Mouse (Mus musculus) erythroblast, embryonic 14.5 days (primary cell): ENCODE measurements around the gene Rcc2. TPM values are rescaled to one million over a fixed set of nuclear protein-coding genes. Genes with fewer than 3 reads are reported as not detected.

Experiments used
- H3K27me3 ChIP-seq: 2 replicates; pipeline ENCODE4 v1.6.1; 2012; ENCODE audit warnings: inconsistent platforms; ENCODE audit not compliant: control insufficient read depth
- H3K36me3 ChIP-seq: 2 replicates; pipeline ENCODE4 v1.6.1; 2012; ENCODE audit warnings: mild to moderate bottlenecking, inconsistent platforms; ENCODE audit not compliant: control insufficient read depth
- H3K4me1 ChIP-seq: 2 replicates; pipeline ENCODE4 v1.6.1; 2012; ENCODE audit warnings: inconsistent platforms; ENCODE audit not compliant: control insufficient read depth
- H3K4me3 ChIP-seq: replicated peaks from 2 replicates; pipeline ENCODE3; 2012; ENCODE audit warnings: moderate library complexity, mild to moderate bottlenecking, inconsistent platforms
- H3K9me3 ChIP-seq: 2 replicates; pipeline ENCODE4 v1.6.1; 2012; ENCODE audit warnings: low read length, inconsistent platforms, mixed read lengths; ENCODE audit not compliant: control insufficient read depth
- GATA1 ChIP-seq: IDR thresholded peaks from 2 replicates; pipeline ENCODE4 v1.6.1; 2012; ENCODE audit warnings: low read length, inconsistent platforms, mixed read lengths
- TAL1 ChIP-seq: IDR thresholded peaks from 3 replicates; pipeline ENCODE4 v1.6.1; 2012; ENCODE audit warnings: low read length, inconsistent platforms, mixed read lengths
- polyA plus RNA-seq: library from polyadenylated mRNA; stranded (reverse); fragments of >175 nt; gene quantifications from 2 replicates; pipeline ENCODE4 v1.2.3, GENCODE M21; 2012

Rcc2 gene
- polyA plus RNA-seq, 1 experiment = 31.0 TPM

DNA sequence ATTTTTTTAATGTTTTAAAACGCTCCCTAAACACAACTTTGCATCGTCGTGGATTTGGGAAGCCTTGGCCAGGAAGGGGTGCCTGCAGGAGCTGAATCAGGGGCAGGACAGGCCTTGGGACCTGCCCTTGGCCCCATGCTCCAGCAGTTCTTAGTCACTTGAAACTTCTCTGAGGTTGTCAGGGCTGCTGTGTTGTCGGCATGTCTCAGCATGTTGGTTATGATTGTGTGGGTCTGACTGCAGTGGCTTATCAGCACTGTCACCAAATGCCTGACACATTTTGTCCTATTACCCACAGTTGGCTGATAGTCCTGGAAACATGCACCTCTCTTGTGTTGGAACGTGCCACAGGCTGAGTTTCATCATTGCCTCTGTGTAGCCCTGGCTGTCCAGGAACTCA, 19.8 kb downstream of the Rcc2 start:
- Histone ChIP-seq H3K27me3 (no peaks in the 10 kb centered on the region), H3K4me1 (no peaks in the 10 kb centered on the region; the same call in none of the 2 replicates), H3K4me3 (no peak overlapping the region), H3K9me3 (no peaks in the 10 kb centered on the region), H3K36me3 (peaks cover 94% of the 10 kb centered on the region)
- no peak for TF ChIP-seq GATA1
- TF ChIP-seq TAL1 = no peak

DNA sequence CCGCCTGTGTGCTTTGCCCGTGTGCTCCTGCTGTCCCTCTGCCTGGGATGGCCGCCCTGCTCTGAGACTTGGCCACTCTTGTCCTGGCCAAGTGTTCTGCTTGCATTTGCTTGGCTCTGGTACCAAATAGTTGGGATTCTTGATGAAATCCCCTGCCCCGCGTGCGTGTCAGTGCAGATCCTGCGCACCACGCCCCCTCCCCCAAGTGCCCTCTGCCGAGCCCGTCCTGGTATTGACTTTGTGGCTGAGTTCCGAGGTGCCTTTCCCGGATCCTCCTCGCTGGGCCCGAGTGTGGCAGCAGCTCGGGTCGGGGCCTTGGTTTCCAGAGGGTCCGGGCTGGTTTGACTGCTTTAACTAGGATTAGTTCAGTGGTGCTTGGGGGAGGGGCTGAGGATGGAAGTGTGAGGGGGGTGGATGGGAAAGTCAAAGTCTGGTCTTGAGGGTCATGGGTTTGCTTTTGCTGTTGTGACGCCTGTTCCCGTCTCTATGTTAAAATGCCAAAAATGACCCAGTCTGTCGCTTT, 21.7 kb downstream of the Rcc2 start:
- H3K36me3 ChIP-seq = peaks cover 79% of the 10 kb centered on the region
- no peaks in the 10 kb centered on the region for H3K9me3 ChIP-seq
- H3K27me3 ChIP-seq = no peaks in the 10 kb centered on the region
- no peak overlapping the region for H3K4me3 ChIP-seq
- TF ChIP-seq TAL1 = no peak
- no peak for TF ChIP-seq GATA1
- no peaks in the 10 kb centered on the region; the same call in none of the 2 replicates for H3K4me1 ChIP-seq

DNA sequence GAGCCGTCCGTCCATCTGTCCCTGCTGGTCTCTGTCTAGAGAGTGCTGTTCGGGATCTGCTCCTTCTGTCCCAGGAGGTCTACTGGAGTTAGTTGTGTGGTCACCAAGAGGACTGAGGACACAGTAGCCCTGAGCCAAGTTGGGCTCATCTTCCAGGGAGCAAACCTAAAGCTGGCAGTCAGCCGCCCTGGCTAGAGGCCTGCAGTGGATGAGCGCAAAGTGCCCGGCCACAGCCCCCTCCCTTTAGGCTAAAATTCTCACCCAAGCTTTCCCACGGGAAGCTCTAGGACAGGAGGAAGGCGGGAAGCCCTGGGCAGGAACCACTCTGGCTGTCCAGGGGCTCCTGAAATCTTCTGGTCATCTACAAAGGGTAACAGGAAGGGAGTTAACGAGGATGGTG, 22.4 kb downstream of the Rcc2 start:
- Histone ChIP-seq H3K9me3 (no peaks in the 10 kb centered on the region), H3K4me1 (no peaks in the 10 kb centered on the region; the same call in 1 of the 2 replicates), H3K36me3 (peaks cover 72% of the 10 kb centered on the region), H3K27me3 (no peaks in the 10 kb centered on the region), H3K4me3 (no peak overlapping the region)
- TF ChIP-seq TAL1 (no peak), GATA1 (no peak)

DNA sequence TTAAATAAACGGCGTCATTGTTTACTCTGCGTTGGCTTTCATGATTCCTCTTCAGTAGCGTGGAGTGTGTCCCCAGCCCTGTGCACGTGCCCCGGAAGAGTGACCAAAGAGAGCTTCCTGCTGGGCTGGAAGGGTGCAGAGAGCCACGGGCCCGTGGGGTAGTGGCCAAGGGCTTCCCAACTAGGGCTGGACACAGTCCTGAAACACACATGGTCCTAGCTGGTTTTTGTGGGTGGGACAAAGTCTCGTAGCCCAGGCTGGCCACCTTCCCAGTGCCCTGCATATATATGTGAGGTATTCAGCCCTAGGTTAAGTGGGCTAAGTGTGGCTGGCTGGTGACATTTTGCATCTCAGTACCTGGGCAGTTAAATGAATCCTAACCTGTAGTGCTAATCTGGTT, 22.9 kb downstream of the Rcc2 start:
- Histone ChIP-seq H3K9me3 (no peaks in the 10 kb centered on the region), H3K4me1 (no peaks in the 10 kb centered on the region; the same call in 1 of the 2 replicates), H3K36me3 (peaks cover 68% of the 10 kb centered on the region), H3K4me3 (no peak overlapping the region), H3K27me3 (no peaks in the 10 kb centered on the region)
- TF ChIP-seq TAL1 (no peak), GATA1 (no peak)

DNA sequence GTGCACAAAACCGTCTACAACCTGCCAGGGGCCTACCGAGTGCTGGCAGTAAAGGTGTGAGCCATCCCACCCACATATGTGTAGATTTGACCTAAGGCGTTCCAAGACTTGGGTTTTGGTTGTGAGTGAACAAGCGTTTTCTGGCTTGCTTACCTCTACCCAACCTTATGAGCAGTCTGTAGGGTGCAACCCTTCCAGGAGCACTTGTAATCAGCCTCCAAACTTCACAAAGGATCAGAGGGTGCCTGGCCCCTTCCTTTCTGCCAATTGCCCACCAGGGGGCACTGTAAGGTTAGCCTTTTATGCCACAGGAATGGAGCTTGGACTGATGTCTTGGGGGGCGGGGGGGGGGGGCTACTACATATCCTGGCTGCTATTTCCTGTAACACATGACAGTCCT, 23.5 kb downstream of the Rcc2 start:
- Histone ChIP-seq H3K27me3 (no peaks in the 10 kb centered on the region), H3K9me3 (no peaks in the 10 kb centered on the region), H3K4me1 (no peaks in the 10 kb centered on the region; the same call in 1 of the 2 replicates), H3K36me3 (peaks cover 62% of the 10 kb centered on the region), H3K4me3 (no peak overlapping the region)
- TF ChIP-seq TAL1 (no peak), GATA1 (no peak)

DNA sequence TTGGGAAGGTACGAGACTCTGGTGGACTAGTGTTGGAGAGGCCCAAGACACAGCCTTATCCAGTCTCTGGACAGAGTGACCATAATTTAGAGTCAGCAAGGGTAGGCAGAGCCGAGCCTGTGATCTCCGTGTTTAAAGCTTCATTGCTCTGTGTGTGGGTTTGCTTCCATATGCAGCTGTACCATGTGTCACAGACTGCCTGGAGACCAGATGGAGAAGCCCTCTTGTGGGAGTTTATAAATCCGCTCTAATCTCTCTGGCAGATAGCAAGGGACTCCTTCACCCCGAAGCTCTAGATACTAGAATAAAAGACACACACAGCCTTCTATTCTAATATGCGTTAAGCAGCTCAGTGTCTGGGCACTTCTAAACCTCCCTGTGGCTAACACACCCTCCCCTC, 24.4 kb downstream of the Rcc2 start:
- no peak for TF ChIP-seq GATA1
- TF ChIP-seq TAL1 = no peak
- H3K9me3 ChIP-seq = no peaks in the 10 kb centered on the region
- peaks cover 54% of the 10 kb centered on the region for H3K36me3 ChIP-seq
- no peak overlapping the region for H3K4me3 ChIP-seq
- no peaks in the 10 kb centered on the region for H3K27me3 ChIP-seq
- H3K4me1 ChIP-seq = no peaks in the 10 kb centered on the region; the same call in 1 of the 2 replicates

DNA sequence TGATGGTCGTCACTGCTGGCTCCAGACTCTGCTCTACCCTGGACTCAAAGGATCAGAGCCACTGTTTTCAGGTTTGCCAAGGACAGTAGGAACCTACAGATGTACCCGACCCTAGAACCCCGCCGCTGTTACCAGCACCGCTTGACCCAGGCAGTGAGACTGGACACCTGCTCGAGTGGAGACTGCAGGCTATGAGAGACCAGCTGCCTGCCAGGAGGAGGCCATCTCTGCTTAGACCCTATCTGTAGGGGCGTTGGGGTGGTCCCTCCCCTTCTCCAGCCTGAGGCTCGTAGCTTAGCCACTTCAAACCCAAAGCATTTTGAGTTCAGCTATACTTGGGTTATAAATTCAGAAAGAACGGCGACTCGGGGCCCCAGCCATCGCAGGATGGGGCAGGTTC, 26.6 kb downstream of the Rcc2 start:
- H3K4me1 ChIP-seq = peaks cover 2% of the 10 kb centered on the region; the same call in 1 of the 2 replicates
- peaks cover 33% of the 10 kb centered on the region for H3K36me3 ChIP-seq
- TF ChIP-seq TAL1 (no peak), GATA1 (no peak)
- no peak overlapping the region for H3K4me3 ChIP-seq
- H3K27me3 ChIP-seq = no peaks in the 10 kb centered on the region
- H3K9me3 ChIP-seq = no peaks in the 10 kb centered on the region

DNA sequence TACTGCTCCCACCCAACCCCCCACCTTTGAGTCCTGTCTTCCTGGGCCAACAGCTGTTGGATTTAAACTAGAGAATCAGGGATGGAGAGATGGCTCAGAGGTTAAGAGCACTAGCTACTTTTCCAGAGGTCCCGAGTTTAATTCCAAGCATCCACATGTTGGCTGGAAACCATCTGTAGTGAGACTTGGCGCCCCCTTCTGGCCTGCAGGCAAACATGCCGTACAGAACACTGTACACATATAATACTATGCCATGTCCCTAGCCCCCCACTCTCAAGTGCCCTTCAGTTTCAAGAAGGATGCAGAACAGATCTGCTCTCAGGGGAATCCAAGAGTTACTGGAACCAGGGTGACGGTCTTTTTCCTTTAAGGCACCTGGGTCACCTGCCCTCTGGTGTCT, 31.3 kb downstream of the Rcc2 start:
- peaks cover 20% of the 10 kb centered on the region for H3K4me1 ChIP-seq
- TF ChIP-seq TAL1 (no peak), GATA1 (no peak)
- H3K4me3 ChIP-seq = no peak overlapping the region
- H3K27me3 ChIP-seq = no peaks in the 10 kb centered on the region
- H3K36me3 ChIP-seq = no peaks in the 10 kb centered on the region
- H3K9me3 ChIP-seq = no peaks in the 10 kb centered on the region

DNA sequence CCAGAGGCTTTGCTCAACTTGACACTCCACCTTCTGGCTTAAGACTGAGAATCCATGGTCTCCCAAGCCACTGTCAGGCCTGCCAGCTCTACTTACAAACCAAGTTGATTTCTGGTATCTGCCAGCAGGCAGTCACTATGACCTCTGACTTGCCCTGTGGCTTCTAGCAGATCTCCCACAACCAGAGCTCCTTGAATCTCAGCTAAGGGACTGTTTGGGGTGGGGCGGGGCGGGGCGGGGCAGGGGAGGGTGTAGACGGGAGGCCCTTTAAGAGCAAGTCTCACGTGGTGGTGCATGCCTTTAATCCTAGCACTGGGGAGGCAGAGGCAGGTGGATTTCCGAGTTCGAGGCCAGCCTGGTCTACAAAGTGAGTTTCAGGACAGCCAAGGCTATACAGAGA, 32.5 kb downstream of the Rcc2 start:
- Histone ChIP-seq H3K4me1 (peaks cover 24% of the 10 kb centered on the region), H3K4me3 (no peak overlapping the region), H3K9me3 (no peaks in the 10 kb centered on the region), H3K27me3 (no peaks in the 10 kb centered on the region), H3K36me3 (no peaks in the 10 kb centered on the region)
- no peak for TF ChIP-seq GATA1
- no peak for TF ChIP-seq TAL1

DNA sequence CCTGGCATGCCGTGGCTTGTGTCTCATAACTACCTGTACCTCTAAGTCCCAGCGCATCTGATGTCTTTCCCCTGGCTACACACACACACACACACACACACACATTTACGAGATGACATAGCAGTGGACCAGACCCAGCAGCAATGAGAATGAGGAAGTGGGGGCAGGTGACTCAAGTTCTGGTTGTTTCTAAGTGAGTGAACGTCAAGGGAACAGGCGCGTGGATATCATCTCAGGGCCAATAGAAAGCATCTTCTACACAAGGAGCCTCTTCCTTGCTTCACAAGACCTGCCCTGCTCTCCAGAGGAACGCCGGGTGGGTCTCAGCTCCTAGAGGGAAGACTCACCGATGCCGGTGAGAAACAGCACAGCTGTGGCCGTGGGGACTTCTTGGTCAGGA, 40.3 kb downstream of the Rcc2 start:
- Histone ChIP-seq H3K4me1 (peaks cover 4% of the 10 kb centered on the region; the same call in 1 of the 2 replicates), H3K27me3 (peaks cover 7% of the 10 kb centered on the region), H3K9me3 (no peaks in the 10 kb centered on the region), H3K36me3 (no peaks in the 10 kb centered on the region), H3K4me3 (no peak overlapping the region)
- TF ChIP-seq GATA1 (no peak), TAL1 (no peak)
